Mouse (Mus musculus): ENCODE measurements at regions not wholly inside any gene's neighbourhood (a gene's known extent, or its start where the extent isn't known, plus 50 kb on each side); places are given as distances from the start of the nearest gene placed in this dataset.

DNA sequence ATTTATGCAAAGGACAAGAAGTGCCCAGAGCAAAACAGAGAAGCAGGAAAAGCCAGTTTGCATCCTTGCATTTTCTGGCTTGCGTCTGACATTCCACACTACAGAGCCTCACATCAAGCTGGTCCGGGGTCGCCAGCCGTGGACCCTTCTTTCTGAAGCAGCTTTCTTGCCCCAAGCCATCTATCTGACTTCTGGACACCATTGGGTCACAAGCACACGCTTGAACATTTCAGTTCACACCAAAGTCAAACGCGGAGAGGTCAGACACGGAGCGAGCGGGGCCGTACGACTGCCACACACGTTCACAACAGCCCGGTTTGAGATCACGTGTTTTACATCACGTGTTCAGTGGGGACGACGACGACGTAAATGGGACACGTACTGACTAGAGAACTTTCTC, 108.9 kb upstream of the D1Pas1 start:
- Histone ChIP-seq H3K27ac (replicated peaks) (no peak overlapping the region), H3K36me3 (no peaks in the 10 kb centered on the region), H3K4me3 (replicated peaks) (no peak overlapping the region), H3K4me2 (no peak overlapping the region), H3K27me3 (replicated peaks) (no peaks in the 10 kb centered on the region), H3K4me1 (no peaks in the 10 kb centered on the region), H3K9ac (replicated peaks) (no peak overlapping the region), H3K9me3 (replicated peaks) (no peaks in the 10 kb centered on the region)
- ATAC-seq (ENCODE audit: low FRiP score): no peak
- whole genome bisulfite sequencing: 93% methylated on average over 21 of the region's 21 CpGs

DNA sequence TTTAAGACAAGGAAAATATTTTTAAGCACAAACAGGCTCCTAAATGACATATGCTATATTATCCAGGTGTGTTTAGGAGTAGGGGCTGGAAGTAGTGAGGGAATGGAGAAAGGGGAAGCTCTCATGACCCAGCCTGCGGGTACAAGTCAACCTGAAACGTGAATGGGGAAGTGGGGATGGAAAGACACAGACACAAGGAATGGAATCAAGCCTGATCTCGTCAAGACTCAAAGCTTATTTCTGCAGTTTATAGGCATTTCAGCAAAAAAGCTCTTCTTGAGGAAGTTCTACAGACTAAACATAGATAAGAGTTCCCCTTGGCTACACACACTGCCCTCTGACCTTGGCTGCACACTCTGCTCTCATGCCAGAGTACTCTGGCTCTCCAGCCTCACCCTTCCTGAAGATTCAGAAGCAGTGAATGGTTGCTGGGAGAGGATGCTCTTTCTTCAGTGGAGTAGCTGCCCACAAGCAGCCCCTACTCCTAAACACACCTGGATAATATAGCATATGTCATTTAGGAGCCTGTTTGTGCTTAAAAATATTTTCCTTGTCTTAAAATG, 106.4 kb upstream of the Rrp15 start:
- H3K4me2 ChIP-seq: no peak overlapping the region
- no peaks in the 10 kb centered on the region for H3K27me3 ChIP-seq (replicated peaks)
- no peaks in the 10 kb centered on the region for H3K36me3 ChIP-seq
- H3K27ac ChIP-seq (replicated peaks): no peak overlapping the region
- H3K4me1 ChIP-seq: no peaks in the 10 kb centered on the region
- no peak for ATAC-seq (ENCODE audit: low FRiP score)
- H3K9me3 ChIP-seq (replicated peaks): no peaks in the 10 kb centered on the region
- H3K4me3 ChIP-seq (replicated peaks): no peak overlapping the region
- H3K9ac ChIP-seq (replicated peaks): no peak overlapping the region
- 89% methylated on average over 3 of the region's 3 CpGs for WGBS

DNA sequence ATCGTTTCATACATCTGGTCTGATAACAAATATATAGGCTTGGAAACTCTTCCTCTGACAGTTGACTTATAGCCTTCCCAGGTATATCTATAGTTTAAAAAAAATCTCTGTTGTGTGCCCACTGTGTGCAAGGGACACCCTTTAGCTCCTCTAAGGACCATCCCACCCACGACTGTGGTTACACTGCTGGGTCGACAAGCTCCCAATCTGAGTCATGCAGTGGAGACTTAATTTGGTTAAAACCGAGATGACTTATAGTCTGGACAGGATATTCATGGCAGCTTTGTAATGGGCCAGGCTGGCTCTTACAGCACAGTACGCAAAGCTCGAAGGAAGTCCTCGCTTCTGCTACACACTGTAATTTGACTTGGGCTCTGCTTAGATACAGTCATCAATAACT, 96.1 kb upstream of the Rrp15 start:
- Histone ChIP-seq H3K36me3 (no peaks in the 10 kb centered on the region), H3K4me3 (replicated peaks) (no peak overlapping the region)
- WGBS: 89% methylated on average over 7 of the region's 7 CpGs

DNA sequence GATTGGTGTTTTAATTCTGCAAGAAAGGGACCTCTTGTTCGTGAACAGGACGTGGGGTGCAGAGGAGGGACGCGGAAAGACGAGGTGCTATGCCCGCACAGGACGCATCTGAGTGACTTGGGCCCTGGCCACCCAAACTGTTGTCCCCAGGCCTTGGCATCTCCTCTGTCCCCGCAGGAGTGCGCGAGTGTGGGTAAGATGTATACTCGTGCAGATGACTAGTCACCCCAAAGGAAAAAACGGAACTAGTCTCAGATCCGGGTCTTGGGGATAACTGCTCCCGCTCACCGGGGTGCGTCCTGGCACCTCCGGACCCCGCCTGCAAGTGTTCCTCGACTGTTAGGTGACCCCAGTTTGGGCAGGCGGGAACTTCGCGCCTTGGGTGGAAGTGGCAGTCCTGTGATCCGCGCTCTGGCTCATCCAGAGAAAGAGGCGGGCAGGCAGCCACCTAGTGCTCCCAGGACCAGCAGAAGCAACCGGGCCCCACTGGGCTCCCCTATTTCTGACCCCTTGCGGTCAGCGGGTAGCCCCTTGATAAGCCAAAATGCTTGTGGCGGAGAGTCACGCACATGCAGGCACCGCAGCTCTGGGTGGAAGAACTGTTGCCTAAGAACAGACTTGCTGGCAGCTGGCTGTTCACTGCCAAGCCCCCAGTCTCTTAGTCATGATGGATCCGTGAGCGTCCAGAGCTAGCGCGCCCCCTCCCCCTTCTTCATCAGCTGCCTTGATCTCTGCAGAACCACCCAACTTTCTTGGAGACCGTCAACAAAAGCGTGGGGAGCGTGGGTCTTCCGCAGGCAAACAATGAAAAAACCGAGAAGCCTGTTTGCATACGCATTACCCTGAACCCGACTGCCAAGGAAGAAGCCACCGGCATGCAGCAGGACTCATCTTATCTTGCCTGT, 85.0 kb upstream of the Rrp15 start:
- Histone ChIP-seq H3K36me3 (no peaks in the 10 kb centered on the region), H3K4me3 (replicated peaks) (peak overlapping the region; percentile 38), H3K27me3 (replicated peaks) (peaks cover 14% of the 10 kb centered on the region), H3K4me1 (peaks cover 18% of the 10 kb centered on the region), H3K9me3 (replicated peaks) (no peaks in the 10 kb centered on the region), H3K9ac (replicated peaks) (peak overlapping the region; percentile 37), H3K27ac (replicated peaks) (no peak overlapping the region), H3K4me2 (peak overlapping the region; percentile 88)
- under 1% methylated on average over 43 of the region's 43 CpGs for WGBS
- ATAC-seq (ENCODE audit: low FRiP score): peak; percentile 50; the same call in 1 of the 2 replicates

More for the DNA sequence above, 96.1 kb upstream of the Rrp15 start:
- peaks cover 5% of the 10 kb centered on the region for H3K4me1 ChIP-seq
- H3K9me3 ChIP-seq (replicated peaks): no peaks in the 10 kb centered on the region
- no peak for ATAC-seq (ENCODE audit: low FRiP score)
- H3K27ac ChIP-seq (replicated peaks): no peak overlapping the region
- no peak overlapping the region for H3K9ac ChIP-seq (replicated peaks)
- H3K27me3 ChIP-seq (replicated peaks): peaks cover 7% of the 10 kb centered on the region; the same call in 1 of the 2 replicates
- no peak overlapping the region for H3K4me2 ChIP-seq

DNA sequence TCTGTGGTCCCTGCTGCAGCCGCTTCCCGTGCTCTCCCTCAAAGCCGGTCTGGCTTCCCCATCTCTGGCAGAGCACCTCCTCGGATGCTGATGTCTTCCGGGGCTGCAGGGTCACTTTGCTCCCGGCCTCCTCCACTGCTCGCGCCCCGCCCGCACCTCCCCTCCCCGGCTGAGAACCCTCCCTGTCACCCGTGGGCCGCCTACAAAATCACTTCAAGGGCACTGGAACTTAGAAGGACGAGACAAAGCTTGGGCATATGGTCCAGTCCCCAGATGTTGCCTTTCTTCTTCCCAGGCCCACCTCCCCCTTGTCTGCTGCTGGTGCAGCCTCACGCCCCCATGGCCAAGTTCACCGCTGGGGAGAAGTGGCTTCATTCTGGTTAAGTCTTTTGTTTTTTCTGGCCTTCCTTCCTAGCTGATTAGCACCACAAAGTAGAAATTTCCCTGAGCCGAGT, 84.3 kb upstream of the Rrp15 start:
- H3K36me3 ChIP-seq: no peaks in the 10 kb centered on the region
- ATAC-seq (ENCODE audit: low FRiP score): no peak; the same call in 1 of the 2 replicates
- H3K9ac ChIP-seq (replicated peaks): 0 out of 2 replicates have a peak overlapping the region, but pooled peaks have one; percentile 24
- peak overlapping the region; percentile 38 for H3K4me3 ChIP-seq (replicated peaks)
- WGBS: 3% methylated on average over 17 of the region's 17 CpGs
- peak overlapping the region; percentile 88 for H3K4me2 ChIP-seq
- no peaks in the 10 kb centered on the region for H3K9me3 ChIP-seq (replicated peaks)
- no peak overlapping the region for H3K27ac ChIP-seq (replicated peaks)
- H3K4me1 ChIP-seq: peaks cover 18% of the 10 kb centered on the region
- peaks cover 14% of the 10 kb centered on the region for H3K27me3 ChIP-seq (replicated peaks)

DNA sequence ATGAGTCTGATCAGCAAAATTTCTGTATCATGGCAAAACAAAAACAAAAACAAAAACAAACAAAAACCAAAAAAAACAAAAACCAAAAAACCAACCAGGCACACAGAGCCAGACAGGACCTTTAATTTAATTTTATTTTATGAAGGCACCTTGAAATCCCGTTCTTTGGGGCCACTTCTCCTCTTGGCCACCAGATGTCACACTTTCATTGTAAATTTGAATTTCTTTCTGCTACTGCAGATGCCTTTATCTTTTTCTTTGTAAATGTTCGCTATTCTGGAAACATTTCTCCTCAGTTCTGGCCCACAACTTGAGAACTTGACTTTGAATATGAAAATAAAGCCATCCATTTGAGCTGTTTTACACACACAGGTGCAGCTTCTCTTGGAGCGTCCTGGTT, 78.6 kb upstream of the Rrp15 start:
- no peak overlapping the region for H3K9ac ChIP-seq (replicated peaks)
- no peak overlapping the region for H3K4me3 ChIP-seq (replicated peaks)
- H3K27ac ChIP-seq (replicated peaks): no peak overlapping the region
- ATAC-seq (ENCODE audit: low FRiP score): no peak
- H3K9me3 ChIP-seq (replicated peaks): no peaks in the 10 kb centered on the region
- 26% methylated on average over 3 of the region's 3 CpGs for WGBS
- H3K4me1 ChIP-seq: peaks cover 2% of the 10 kb centered on the region; the same call in 1 of the 2 replicates
- no peak overlapping the region for H3K4me2 ChIP-seq
- no peaks in the 10 kb centered on the region for H3K36me3 ChIP-seq
- H3K27me3 ChIP-seq (replicated peaks): peaks cover 14% of the 10 kb centered on the region

DNA sequence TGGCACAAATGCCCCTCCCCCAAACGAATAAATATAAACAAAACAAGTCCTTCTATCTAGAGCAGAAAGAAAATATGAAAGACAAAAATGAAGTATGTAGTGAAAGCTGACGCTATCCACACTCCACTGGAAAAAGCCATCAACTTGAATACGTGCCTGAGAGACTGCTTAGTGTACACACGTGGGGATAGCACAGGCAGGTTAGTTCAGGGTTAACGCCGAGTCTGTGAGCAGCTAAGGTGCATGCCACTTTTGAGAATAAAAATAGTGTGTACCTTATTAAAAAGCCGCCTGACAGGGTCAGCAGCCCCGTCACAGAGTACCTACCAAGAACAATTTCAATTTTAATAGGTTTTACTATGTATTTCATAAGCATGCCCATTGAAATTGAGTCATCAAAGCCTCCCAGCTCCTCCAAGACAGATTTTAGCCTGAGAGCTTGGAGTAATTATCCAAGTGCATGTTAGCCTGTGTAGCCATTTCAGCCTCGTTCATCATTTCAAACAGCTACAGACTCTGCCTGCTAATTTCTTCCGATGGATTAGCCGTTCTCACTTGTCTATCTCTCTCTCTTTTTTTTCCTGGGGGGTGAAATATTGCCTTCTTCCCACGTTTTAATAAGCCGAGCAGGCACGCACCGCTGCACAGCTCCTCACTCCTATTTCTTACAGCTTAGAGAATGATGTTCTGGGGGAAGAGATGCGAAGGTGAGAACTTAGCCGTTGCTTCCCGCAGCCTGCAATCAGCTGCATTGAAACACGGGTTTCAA, 59.2 kb upstream of the Rrp15 start:
- Histone ChIP-seq H3K36me3 (no peaks in the 10 kb centered on the region), H3K9me3 (replicated peaks) (no peaks in the 10 kb centered on the region), H3K4me3 (replicated peaks) (no peak overlapping the region), H3K4me2 (peak overlapping the region; percentile 38), H3K4me1 (peaks cover 15% of the 10 kb centered on the region; the same call in 1 of the 2 replicates), H3K27ac (replicated peaks) (peak overlapping the region; percentile 63), H3K9ac (replicated peaks) (no peak overlapping the region; the same call in 1 of the 2 replicates), H3K27me3 (replicated peaks) (no peaks in the 10 kb centered on the region)
- no peak for ATAC-seq (ENCODE audit: low FRiP score)
- WGBS: 49% methylated on average over 19 of the region's 19 CpGs

DNA sequence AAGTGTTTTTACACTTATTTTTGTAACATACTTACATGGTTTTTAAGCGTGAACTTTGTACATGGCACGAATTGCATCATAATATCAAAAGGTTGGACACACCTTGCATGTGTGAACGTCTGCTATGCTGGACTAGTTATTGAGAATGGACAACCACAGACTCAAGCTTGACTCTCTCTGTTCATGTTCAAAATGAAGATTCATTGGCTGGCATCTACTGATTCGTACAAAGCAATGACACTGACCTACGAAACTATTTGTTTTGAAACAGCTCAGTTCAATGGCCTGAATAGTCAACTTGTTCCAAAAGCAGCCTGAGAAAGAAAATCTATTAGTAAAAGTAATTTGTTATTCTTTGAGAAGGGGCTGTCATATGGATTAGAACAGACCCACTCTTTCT, 55.3 kb upstream of the Rrp15 start:
- peaks cover 13% of the 10 kb centered on the region; the same call in 1 of the 2 replicates for H3K4me1 ChIP-seq
- no peaks in the 10 kb centered on the region for H3K27me3 ChIP-seq (replicated peaks)
- no peak overlapping the region for H3K9ac ChIP-seq (replicated peaks)
- no peaks in the 10 kb centered on the region for H3K9me3 ChIP-seq (replicated peaks)
- 89% methylated on average over 5 of the region's 5 CpGs for WGBS
- ATAC-seq (ENCODE audit: low FRiP score): no peak
- H3K36me3 ChIP-seq: no peaks in the 10 kb centered on the region
- no peak overlapping the region for H3K27ac ChIP-seq (replicated peaks)
- H3K4me3 ChIP-seq (replicated peaks): no peak overlapping the region
- H3K4me2 ChIP-seq: no peak overlapping the region
